Mouse (Mus musculus): ENCODE data around the gene Itih3. TPM values are rescaled to one million over a fixed set of nuclear protein-coding genes. Genes with fewer than 3 reads are reported as not detected.

The Itih3 gene
- polyA plus RNA-seq, 1 experiment: 1.1 TPM

DNA sequence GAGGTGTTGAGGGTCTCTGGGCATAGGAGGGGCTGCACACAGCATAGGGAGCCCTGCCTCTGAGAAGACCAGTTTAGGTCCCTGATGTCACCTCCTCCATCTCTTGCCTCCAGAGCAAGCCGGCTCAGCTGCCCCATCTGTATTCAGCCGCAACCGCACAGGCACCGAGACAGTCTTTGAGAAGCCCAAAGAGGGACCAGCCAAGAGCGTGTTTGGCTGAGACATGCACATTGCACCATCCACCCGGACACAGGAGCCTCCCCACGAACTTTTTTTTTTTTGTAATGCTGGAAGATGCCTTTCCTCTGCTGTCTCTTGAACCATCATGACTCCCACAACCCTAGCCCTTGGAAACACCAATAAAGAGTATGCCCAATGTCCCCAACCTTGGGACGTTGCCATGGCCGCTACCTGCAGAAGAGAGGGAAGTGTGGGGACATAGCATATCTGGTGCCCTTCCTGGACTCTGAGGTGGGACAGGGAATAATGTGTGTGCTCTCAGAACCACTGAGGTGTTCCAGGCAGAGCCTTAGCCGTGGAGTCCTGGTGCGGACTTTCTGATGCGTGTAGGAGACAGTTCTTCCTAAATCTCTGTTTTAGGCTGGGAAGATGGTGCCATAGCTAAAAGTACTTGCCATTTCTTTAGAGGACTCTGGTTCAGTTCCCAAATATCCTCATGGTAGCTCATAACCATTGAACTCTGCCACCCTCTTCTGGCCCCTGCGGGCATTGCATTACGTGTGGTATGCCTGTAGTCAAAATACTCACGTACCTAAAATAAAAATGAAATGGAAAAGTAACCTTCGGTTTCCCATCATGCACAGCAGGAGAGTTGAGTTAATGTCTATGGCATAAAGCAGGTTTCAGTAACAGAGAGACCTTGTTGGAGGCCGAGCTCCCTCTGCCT, 42.5 kb downstream of the Itih3 start:
- peaks cover 6% of the 10 kb centered on the region; the same call in 1 of the 2 replicates for H3K4me1 ChIP-seq (ENCODE audit: control insufficient read depth, insufficient read depth, low read length)
- 72% methylated on average over 17 of the region's 17 CpGs for WGBS
- no peak for TF ChIP-seq POLR2A (IDR thresholded peaks at IDR 0.05; ENCODE audit: borderline replicate concordance, extremely low read depth, low read depth, low read length)
- peak; percentile 53 for TF ChIP-seq CTCF (IDR thresholded peaks at IDR 0.05; ENCODE audit: insufficient read depth, low read length)
- peak; percentile 70 for DNase-seq
- no peak overlapping the region for H3K4me3 ChIP-seq (replicated peaks; ENCODE audit: extremely low read depth, low read depth, low read length)

DNA sequence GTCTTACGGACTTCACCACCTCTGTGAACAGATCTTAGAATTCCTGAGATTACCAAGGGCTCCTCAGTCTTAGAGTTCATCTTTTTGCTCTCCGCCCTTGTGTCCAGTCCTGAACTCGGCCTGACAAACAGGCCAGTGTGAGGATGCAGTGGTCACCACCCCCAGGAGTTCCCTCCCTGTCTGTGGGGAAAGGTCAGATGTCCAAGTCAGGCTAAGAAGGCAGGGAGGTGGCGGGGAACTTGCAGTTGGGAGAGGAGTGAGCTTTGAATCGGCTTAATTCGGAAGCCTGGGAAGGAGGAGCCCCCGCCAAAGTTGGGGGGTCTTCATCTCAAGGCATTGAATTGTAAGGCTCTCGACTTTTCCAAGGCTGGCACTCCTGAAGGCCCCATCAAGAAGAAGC, 43.3 kb downstream of the Itih3 start:
- TF ChIP-seq CTCF (IDR thresholded peaks at IDR 0.05; ENCODE audit: insufficient read depth, low read length) (no peak), POLR2A (IDR thresholded peaks at IDR 0.05; ENCODE audit: borderline replicate concordance, extremely low read depth, low read depth, low read length) (no peak)
- WGBS: 69% methylated on average over 8 of the region's 8 CpGs
- Histone ChIP-seq H3K4me1 (ENCODE audit: control insufficient read depth, insufficient read depth, low read length) (peaks cover 12% of the 10 kb centered on the region), H3K4me3 (replicated peaks; ENCODE audit: extremely low read depth, low read depth, low read length) (no peak overlapping the region)
- DNase-seq: no peak

DNA sequence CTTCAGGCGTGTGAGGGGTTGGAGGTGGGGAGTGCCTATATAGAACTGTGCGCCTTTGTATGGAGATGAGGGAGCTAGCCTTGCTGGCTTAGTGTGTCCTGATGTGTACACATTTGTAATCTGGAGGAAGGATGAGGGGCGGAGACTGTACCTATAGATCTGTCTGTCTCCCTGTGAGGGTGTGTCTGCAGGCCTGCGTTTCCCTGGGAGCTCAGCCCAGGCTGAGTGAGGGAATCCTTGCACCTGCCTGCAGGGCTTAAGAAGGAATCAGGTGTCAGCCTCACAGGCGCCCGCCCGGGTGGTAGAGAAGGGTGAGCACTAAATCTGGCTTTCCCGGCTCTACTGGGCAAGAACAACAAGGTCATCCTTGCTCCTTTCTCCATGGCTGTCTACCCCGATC, 43.8 kb downstream of the Itih3 start:
- WGBS: 59% methylated on average over 9 of the region's 9 CpGs
- Histone ChIP-seq H3K4me1 (ENCODE audit: control insufficient read depth, insufficient read depth, low read length) (peaks cover 12% of the 10 kb centered on the region), H3K4me3 (replicated peaks; ENCODE audit: extremely low read depth, low read depth, low read length) (peak overlapping the region; percentile 42)
- TF ChIP-seq CTCF (IDR thresholded peaks at IDR 0.05; ENCODE audit: insufficient read depth, low read length) (no peak), POLR2A (IDR thresholded peaks at IDR 0.05; ENCODE audit: borderline replicate concordance, extremely low read depth, low read depth, low read length) (no peak)
- no peak for DNase-seq

DNA sequence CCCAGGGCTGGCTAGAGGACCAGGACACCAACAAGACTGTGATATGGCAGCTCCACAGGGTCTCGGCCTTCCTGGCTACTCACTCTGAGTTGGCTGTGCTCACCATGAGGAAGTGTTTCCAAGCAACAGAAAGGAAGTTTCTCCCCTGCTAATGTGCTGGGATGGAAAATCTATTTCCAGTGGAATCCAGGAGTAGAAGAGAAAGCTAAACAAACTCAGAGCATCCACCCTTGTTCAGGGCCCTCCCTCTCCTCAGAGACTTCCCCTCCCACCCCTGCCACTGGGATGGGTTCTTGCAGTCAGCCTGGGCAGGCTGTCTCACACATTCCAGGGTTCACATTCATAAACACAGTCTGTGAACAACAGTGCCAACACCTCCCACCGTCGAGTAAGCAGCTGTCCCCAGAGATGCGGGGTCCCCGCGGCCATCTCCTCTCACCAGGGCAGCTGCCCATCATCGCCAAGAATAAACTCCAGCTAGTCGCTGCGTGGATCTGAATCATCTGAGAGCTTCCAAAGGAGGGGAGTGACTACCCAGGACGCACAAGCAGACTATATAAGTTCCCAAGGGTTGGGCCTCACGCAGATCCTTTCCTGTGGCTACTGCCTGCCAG, 44.5 kb downstream of the Itih3 start, which contains the start of gene Mustn1:
Gene Mustn1, plus strand, starts transcription at position 243 of the 614 bp plus-strand sequence.
- H3K4me3 ChIP-seq (replicated peaks; ENCODE audit: extremely low read depth, low read depth, low read length): peak within 1 kb of the TSS; percentile 42
- peaks cover 12% of the 10 kb centered on the region for H3K4me1 ChIP-seq (ENCODE audit: control insufficient read depth, insufficient read depth, low read length)
- 29% methylated on average over 11 of the region's 11 CpGs for WGBS
- peak; percentile 39 for DNase-seq
- TF ChIP-seq POLR2A (IDR thresholded peaks at IDR 0.05; ENCODE audit: borderline replicate concordance, extremely low read depth, low read depth, low read length) (no peak), CTCF (IDR thresholded peaks at IDR 0.05; ENCODE audit: insufficient read depth, low read length) (no peak)

DNA sequence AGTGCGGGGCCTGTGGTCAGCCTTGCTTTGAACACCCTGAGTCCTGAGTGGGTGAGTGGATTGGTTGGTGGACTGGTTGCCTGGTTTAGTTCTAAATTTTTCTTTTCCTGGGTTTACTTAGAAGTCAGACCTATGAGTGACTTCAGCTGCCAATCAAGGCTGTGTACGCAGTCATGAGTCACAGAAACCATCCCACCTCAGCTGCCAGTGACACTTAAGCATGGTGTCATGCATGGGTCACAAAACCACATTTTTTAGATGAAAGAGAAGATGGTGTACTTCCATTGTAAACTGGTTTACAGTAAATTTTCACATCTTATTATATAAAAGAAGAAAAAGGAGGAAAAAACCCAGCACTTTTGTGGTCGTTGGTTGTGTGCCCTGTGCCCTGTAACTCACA, 45.7 kb downstream of the Itih3 start:
- peaks cover 12% of the 10 kb centered on the region for H3K4me1 ChIP-seq (ENCODE audit: control insufficient read depth, insufficient read depth, low read length)
- DNase-seq: no peak
- no peak overlapping the region for H3K4me3 ChIP-seq (replicated peaks; ENCODE audit: extremely low read depth, low read depth, low read length)
- 91% methylated on average over 3 of the region's 3 CpGs for WGBS
- TF ChIP-seq POLR2A (IDR thresholded peaks at IDR 0.05; ENCODE audit: borderline replicate concordance, extremely low read depth, low read depth, low read length) (no peak), CTCF (IDR thresholded peaks at IDR 0.05; ENCODE audit: insufficient read depth, low read length) (no peak)

DNA sequence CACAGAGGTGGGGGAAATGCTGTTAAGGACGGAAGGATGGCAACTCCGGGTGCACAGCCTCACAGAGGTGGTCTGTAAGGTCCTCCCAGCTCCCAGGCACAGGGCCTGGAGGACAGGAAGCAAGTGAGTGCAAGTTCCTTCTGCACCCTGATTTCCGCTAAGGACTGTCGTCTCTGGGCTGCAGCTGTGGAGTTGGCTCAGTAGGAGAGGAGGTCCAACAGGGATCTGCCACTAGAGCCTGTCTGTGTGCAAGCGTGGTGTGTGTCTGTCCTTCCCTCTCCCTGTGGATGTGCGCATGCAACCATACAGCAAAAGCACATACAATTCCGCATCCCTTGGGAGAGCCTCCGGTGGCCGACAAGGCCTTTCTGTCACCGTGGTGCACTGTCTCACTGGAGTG, 47.1 kb downstream of the Itih3 start:
- no peak for DNase-seq
- TF ChIP-seq CTCF (IDR thresholded peaks at IDR 0.05; ENCODE audit: insufficient read depth, low read length) (no peak), POLR2A (IDR thresholded peaks at IDR 0.05; ENCODE audit: borderline replicate concordance, extremely low read depth, low read depth, low read length) (no peak)
- 77% methylated on average over 10 of the region's 10 CpGs for WGBS
- Histone ChIP-seq H3K4me1 (ENCODE audit: control insufficient read depth, insufficient read depth, low read length) (peaks cover 12% of the 10 kb centered on the region), H3K4me3 (replicated peaks; ENCODE audit: extremely low read depth, low read depth, low read length) (no peak overlapping the region)

DNA sequence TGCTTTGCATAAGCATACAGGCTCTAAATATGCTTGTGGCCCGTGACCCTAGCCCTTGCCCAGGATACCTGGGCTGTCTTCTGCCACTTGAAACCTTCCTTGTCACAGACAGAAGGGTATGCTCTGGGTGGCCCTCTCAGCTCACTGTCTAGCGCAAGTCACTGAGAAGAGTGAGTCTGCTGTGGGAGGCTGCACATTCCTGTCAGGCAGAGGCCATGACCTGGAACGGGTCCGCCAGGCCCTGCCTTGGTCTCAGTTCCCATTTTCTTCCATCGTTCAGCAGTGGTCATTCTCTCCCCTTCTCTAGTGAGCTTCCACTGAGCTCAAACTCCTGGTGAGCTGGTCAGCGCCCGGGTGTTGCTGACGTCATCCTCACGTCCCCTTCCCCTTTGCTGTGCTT, 47.6 kb downstream of the Itih3 start:
- DNase-seq: no peak
- WGBS: 62% methylated on average over 9 of the region's 9 CpGs
- Histone ChIP-seq H3K4me1 (ENCODE audit: control insufficient read depth, insufficient read depth, low read length) (peaks cover 12% of the 10 kb centered on the region), H3K4me3 (replicated peaks; ENCODE audit: extremely low read depth, low read depth, low read length) (no peak overlapping the region)
- no peak for TF ChIP-seq CTCF (IDR thresholded peaks at IDR 0.05; ENCODE audit: insufficient read depth, low read length)
- no peak for TF ChIP-seq POLR2A (IDR thresholded peaks at IDR 0.05; ENCODE audit: borderline replicate concordance, extremely low read depth, low read depth, low read length)

DNA sequence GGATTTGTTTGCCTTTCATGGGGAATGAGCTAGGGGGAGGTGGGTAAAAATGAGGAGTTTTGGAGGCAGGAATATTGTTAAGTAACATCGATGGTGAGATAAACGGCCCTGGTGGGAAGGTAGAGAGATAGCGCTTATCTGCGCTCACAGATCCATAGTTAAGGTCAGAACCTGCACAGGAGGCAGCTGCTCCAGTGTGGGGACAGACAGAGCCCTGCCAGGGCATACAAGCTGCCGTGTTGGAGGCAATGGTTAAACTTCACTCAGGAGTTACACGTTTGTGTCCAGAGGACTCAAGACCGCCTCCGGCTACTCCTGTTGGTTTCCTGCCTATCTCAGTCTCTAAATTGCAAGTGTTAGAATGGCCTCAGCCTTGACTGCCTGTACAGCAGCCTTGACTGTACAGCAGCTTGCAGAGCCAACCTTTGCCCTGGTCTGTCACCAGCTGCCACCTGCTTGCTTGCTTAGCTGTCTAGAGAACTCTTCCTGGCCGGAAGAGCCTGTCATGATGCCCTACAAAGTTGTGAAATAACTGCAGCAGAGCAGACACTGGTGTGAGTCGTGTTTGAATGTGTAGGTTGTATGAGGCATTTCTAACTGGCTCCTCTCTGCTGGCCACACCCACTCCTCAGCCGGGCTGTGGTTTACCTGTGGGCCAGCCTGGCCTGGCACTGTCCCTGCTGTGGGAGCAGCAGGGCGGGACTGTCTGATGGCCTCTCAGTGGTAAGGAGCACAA, 48.3 kb downstream of the Itih3 start:
- 65% methylated on average over 12 of the region's 12 CpGs for WGBS
- DNase-seq: peak; percentile 36
- Histone ChIP-seq H3K4me3 (replicated peaks; ENCODE audit: extremely low read depth, low read depth, low read length) (no peak overlapping the region), H3K4me1 (ENCODE audit: control insufficient read depth, insufficient read depth, low read length) (peaks cover 14% of the 10 kb centered on the region)
- TF ChIP-seq CTCF (IDR thresholded peaks at IDR 0.05; ENCODE audit: insufficient read depth, low read length) (no peak), POLR2A (IDR thresholded peaks at IDR 0.05; ENCODE audit: borderline replicate concordance, extremely low read depth, low read depth, low read length) (no peak)

DNA sequence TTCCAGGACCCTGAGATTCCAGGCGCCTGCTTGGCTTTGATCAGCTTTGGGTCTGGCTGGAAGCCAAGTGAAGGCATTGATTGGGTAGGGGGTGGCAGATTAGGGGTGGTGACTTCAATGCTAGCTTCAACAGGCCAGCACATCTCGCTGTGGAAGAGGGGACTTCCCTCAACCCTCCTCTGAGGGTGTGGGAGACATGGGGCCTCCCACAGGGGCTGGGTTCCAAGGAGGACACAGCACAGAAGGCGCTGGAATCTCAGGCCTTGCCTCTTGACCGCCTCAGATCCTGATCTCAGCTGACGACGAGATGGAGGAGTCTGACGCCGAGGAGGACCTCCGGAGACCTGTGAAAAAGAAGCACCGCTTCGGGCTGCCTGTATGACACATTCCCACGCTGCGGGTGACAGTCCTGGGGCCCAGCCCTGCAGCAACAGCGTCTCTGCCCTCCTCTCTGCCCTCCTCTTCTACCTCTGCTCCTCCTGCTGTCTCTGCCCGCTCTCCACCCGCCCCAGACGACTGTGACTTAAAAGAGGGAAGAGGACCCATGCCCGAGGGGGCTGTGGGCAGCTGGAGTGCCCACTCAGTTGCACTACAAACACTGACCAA, 49.4 kb downstream of the Itih3 start:
- DNase-seq: no peak
- WGBS: 70% methylated on average over 18 of the region's 18 CpGs
- Histone ChIP-seq H3K4me1 (ENCODE audit: control insufficient read depth, insufficient read depth, low read length) (peaks cover 23% of the 10 kb centered on the region), H3K4me3 (replicated peaks; ENCODE audit: extremely low read depth, low read depth, low read length) (no peak overlapping the region)
- no peak for TF ChIP-seq CTCF (IDR thresholded peaks at IDR 0.05; ENCODE audit: insufficient read depth, low read length)
- no peak for TF ChIP-seq POLR2A (IDR thresholded peaks at IDR 0.05; ENCODE audit: borderline replicate concordance, extremely low read depth, low read depth, low read length)

Measured in lung, adult 2 months (tissue).